Mouse (Mus musculus): ENCODE measurements around the gene Scn8a. TPM values are rescaled to one million over a fixed set of nuclear protein-coding genes. Genes with fewer than 3 reads are reported as not detected.
A peak's percentile ranks its signal among the peaks of the same experiment; 100 is the strongest.

Gene Scn8a
- polyA plus RNA-seq, 1 experiment from 2014 or later, result 8.1 TPM

DNA sequence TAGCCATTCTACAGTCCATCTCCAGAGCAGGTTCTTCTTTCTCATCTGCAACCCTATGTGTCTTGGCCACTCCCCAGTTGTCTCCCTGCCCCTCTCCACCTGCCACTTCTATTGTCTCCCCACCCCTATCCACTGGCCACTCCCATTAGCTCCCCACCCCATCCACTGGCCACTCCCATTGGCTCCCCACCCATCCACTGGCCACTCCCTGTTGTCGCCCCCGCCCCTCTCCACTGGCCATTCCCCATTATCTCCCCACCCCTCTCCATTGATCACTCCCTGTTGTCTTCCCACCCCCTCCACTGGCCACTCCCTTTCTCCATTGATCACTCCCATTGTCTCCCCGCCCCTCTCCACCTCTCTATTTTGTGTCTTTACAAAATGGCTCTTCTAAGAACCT lies 39.2 kb downstream of the Scn8a start:
- no peaks in the 10 kb centered on the region for H3K36me3 ChIP-seq (ENCODE audit: insufficient read depth, low read length)
- 70% methylated on average over 3 of the region's 3 CpGs for WGBS
- no peak overlapping the region for H3K4me3 ChIP-seq (ENCODE audit: low read length)
- no peak overlapping the region for H3K27ac ChIP-seq (ENCODE audit: low read length)
- ATAC-seq (ENCODE audit: low FRiP score, low TSS enrichment), result no peak
- no peak overlapping the region for H3K9ac ChIP-seq (replicated peaks; ENCODE audit: low read length)
- no peaks in the 10 kb centered on the region for H3K9me3 ChIP-seq (ENCODE audit: low read length)
- no peak overlapping the region for H3K4me2 ChIP-seq (replicated peaks; ENCODE audit: low read depth, low read length)
- H3K4me1 ChIP-seq (ENCODE audit: insufficient read depth, low read length), result no peaks in the 10 kb centered on the region
- H3K27me3 ChIP-seq (ENCODE audit: insufficient read depth, low read length), result no peaks in the 10 kb centered on the region

DNA sequence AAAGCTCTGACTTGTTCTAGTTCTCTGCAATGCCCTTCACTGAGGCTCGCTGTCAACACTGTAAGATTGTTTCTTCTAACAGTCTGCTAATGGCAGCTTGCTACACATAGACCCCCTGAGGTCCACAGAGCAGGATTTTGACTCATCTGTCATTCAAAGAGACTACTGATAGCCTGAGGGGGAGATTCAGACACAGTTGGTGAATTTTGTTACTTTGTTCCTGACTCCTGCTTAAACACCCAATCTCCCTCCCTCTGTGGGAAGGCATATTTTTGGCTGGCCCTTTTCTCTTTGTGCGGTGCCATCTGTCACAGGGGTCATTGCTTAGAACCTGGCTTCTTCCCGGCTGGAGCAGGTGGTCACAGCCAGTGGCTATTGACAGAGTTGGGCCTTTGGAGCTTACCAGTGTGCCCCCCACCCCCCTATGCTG lies 40.1 kb downstream of the Scn8a start:
- no peak for ATAC-seq (ENCODE audit: low FRiP score, low TSS enrichment)
- Histone ChIP-seq H3K27ac (ENCODE audit: low read length) (no peak overlapping the region), H3K4me2 (replicated peaks; ENCODE audit: low read depth, low read length) (no peak overlapping the region), H3K9me3 (ENCODE audit: low read length) (no peaks in the 10 kb centered on the region), H3K4me3 (ENCODE audit: low read length) (no peak overlapping the region), H3K4me1 (ENCODE audit: insufficient read depth, low read length) (peaks cover 2% of the 10 kb centered on the region; the same call in 1 of the 2 replicates), H3K36me3 (ENCODE audit: insufficient read depth, low read length) (no peaks in the 10 kb centered on the region), H3K27me3 (ENCODE audit: insufficient read depth, low read length) (no peaks in the 10 kb centered on the region), H3K9ac (replicated peaks; ENCODE audit: low read length) (no peak overlapping the region)
- 47% methylated on average over 3 of the region's 3 CpGs for WGBS

DNA sequence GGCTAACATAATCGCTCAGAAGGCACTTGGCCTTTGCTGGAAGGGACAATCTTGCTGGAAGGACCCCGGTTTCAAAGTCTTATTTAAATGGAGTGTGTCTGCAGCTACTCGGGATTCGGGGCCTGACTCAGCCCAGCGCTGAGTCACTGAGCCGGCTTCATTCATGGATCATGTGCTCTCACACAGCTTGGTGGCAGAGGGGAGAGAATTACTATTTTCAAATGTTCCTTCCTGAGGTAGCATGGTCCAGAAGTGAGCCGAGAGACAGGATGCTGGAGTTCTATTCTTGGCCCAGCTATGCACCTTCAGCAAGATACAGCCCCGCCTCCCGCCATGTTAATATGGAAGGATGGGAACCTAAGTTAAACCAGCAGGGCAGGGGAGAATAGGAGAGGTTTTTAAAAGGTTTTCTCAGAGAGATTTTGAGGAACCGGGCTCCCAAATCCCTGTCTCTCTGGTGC lies 40.8 kb downstream of the Scn8a start:
- H3K27ac ChIP-seq (ENCODE audit: low read length), result no peak overlapping the region
- ATAC-seq (ENCODE audit: low FRiP score, low TSS enrichment), result no peak
- no peaks in the 10 kb centered on the region for H3K9me3 ChIP-seq (ENCODE audit: low read length)
- no peaks in the 10 kb centered on the region for H3K36me3 ChIP-seq (ENCODE audit: insufficient read depth, low read length)
- H3K9ac ChIP-seq (replicated peaks; ENCODE audit: low read length), result no peak overlapping the region
- no peaks in the 10 kb centered on the region for H3K27me3 ChIP-seq (ENCODE audit: insufficient read depth, low read length)
- no peak overlapping the region for H3K4me3 ChIP-seq (ENCODE audit: low read length)
- peaks cover 6% of the 10 kb centered on the region; the same call in 1 of the 2 replicates for H3K4me1 ChIP-seq (ENCODE audit: insufficient read depth, low read length)
- WGBS, result 64% methylated on average over 10 of the region's 10 CpGs
- no peak overlapping the region for H3K4me2 ChIP-seq (replicated peaks; ENCODE audit: low read depth, low read length)

DNA sequence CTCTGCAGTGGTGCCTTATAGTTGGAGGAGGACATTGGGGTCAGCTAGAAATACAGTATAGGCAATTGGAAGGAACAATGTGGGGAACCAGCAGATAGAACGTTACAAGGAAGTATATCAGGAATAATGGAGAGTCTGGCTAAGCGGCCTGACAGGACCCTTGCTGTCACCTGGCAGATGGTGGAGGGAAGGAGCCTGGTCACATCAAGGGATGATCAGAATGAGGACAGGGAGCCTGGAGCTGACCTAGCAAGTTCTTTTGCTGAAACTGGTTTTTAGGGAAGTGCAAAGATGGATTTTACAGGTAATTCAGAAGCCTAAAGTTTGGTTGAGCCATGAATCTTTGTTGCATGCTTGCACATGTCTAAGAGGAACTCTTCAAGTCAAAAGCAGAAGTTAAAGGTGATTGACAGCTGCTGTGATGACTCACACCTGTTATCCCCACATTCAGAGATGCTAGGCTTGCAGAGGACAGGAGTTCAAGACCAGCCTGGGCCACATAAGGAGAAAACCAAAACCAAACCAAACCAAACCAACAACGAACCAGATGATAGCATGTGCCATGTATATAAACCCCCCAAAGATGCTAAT lies 43.1 kb downstream of the Scn8a start:
- Histone ChIP-seq H3K27me3 (ENCODE audit: insufficient read depth, low read length) (no peaks in the 10 kb centered on the region), H3K27ac (ENCODE audit: low read length) (no peak overlapping the region), H3K4me1 (ENCODE audit: insufficient read depth, low read length) (peaks cover 6% of the 10 kb centered on the region; the same call in 1 of the 2 replicates), H3K4me3 (ENCODE audit: low read length) (no peak overlapping the region), H3K9me3 (ENCODE audit: low read length) (no peaks in the 10 kb centered on the region), H3K36me3 (ENCODE audit: insufficient read depth, low read length) (no peaks in the 10 kb centered on the region), H3K4me2 (replicated peaks; ENCODE audit: low read depth, low read length) (no peak overlapping the region), H3K9ac (replicated peaks; ENCODE audit: low read length) (no peak overlapping the region)
- no peak for ATAC-seq (ENCODE audit: low FRiP score, low TSS enrichment)
- 84% methylated on average over 3 of the region's 3 CpGs for WGBS

DNA sequence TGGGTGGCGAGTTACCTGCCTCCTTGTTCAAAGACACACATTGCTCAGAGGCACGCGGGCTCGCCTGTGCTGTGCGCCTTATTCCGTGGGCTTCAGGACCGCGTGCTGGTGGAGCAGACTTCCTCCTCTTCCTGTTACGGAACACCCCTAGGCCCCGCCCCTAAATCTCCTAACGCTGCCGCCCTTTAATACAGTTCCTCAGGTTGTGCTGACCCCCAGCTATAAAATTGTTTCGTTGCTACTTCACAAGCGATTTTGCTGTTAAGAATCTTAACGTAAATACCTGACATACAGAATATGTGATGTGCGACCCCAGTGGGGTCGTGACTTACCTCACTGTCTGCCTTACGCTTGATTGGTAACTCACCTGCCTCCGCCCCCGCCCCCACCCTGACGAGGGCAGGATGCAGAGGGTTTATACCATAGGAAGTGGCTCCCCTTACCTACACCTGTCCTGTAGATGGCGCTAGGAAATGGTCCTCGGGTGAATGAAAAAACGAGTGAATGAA lies 45.1 kb downstream of the Scn8a start:
- H3K9ac ChIP-seq (replicated peaks; ENCODE audit: low read length), result peak overlapping the region; percentile 49; the same call in 1 of the 2 replicates
- WGBS, result 2% methylated on average over 24 of the region's 24 CpGs
- ATAC-seq (ENCODE audit: low FRiP score, low TSS enrichment), result peak; percentile 69

DNA sequence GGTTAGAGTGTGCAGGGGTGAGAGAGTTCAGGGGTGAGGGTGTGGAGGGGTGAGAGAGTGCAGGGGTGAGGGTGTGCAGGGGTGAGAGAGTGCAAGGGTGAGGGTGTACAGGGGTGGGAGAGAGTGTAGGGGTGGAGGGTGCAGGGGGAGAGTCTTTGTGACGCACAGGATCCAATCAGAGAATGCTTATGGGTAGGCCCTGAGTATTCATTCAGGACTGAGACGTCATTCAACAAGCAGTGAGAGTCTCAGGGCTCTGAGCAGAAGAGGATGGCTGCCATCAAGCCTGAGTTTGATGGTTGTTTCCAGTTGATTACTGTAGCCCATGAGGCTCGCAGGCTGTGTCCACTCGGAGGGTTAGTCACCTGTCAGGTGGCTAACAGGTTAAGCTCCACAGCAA lies 48.4 kb downstream of the Scn8a start:
- Histone ChIP-seq H3K9me3 (ENCODE audit: low read length) (no peaks in the 10 kb centered on the region), H3K9ac (replicated peaks; ENCODE audit: low read length) (no peak overlapping the region), H3K27me3 (ENCODE audit: insufficient read depth, low read length) (no peaks in the 10 kb centered on the region), H3K36me3 (ENCODE audit: insufficient read depth, low read length) (no peaks in the 10 kb centered on the region), H3K27ac (ENCODE audit: low read length) (no peak overlapping the region), H3K4me2 (replicated peaks; ENCODE audit: low read depth, low read length) (no peak overlapping the region), H3K4me3 (ENCODE audit: low read length) (no peak overlapping the region), H3K4me1 (ENCODE audit: insufficient read depth, low read length) (peaks cover 6% of the 10 kb centered on the region; the same call in 1 of the 2 replicates)
- ATAC-seq (ENCODE audit: low FRiP score, low TSS enrichment), result no peak
- WGBS, result 43% methylated on average over 4 of the region's 4 CpGs

More for the DNA sequence above, 45.1 kb downstream of the Scn8a start:
- H3K4me1 ChIP-seq (ENCODE audit: insufficient read depth, low read length), result peaks cover 6% of the 10 kb centered on the region; the same call in 1 of the 2 replicates
- no peaks in the 10 kb centered on the region for H3K9me3 ChIP-seq (ENCODE audit: low read length)
- H3K36me3 ChIP-seq (ENCODE audit: insufficient read depth, low read length), result no peaks in the 10 kb centered on the region
- no peaks in the 10 kb centered on the region for H3K27me3 ChIP-seq (ENCODE audit: insufficient read depth, low read length)
- H3K4me2 ChIP-seq (replicated peaks; ENCODE audit: low read depth, low read length), result peak overlapping the region; percentile 69
- H3K27ac ChIP-seq (ENCODE audit: low read length), result no peak overlapping the region
- peak overlapping the region; percentile 42 for H3K4me3 ChIP-seq (ENCODE audit: low read length)

DNA sequence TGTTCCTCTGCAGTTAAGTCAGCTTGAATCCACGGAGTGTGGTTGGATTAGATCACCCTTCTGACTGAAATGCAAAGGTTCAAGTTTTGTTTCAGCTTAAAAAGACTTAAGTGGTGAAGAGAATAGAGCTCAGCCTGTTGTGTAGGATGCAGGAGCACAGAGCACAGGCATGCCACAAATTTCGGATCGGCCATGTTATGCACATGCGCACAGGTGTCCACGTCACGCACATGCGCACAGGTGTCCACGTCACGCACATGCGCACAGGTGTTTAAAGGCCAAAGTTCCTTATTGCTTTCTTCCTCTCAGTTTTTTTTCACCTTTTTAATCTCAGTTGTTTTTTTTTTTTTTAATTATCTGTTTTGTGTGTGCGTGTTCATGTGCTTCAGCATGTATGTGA lies 52.6 kb downstream of the Scn8a start:
- Histone ChIP-seq H3K4me2 (replicated peaks; ENCODE audit: low read depth, low read length) (no peak overlapping the region), H3K4me1 (ENCODE audit: insufficient read depth, low read length) (peaks cover 8% of the 10 kb centered on the region; the same call in 1 of the 2 replicates), H3K9ac (replicated peaks; ENCODE audit: low read length) (no peak overlapping the region), H3K9me3 (ENCODE audit: low read length) (no peaks in the 10 kb centered on the region), H3K27me3 (ENCODE audit: insufficient read depth, low read length) (no peaks in the 10 kb centered on the region), H3K27ac (ENCODE audit: low read length) (no peak overlapping the region), H3K4me3 (ENCODE audit: low read length) (no peak overlapping the region), H3K36me3 (ENCODE audit: insufficient read depth, low read length) (no peaks in the 10 kb centered on the region)
- 86% methylated on average over 11 of the region's 11 CpGs for WGBS
- no peak for ATAC-seq (ENCODE audit: low FRiP score, low TSS enrichment)

DNA sequence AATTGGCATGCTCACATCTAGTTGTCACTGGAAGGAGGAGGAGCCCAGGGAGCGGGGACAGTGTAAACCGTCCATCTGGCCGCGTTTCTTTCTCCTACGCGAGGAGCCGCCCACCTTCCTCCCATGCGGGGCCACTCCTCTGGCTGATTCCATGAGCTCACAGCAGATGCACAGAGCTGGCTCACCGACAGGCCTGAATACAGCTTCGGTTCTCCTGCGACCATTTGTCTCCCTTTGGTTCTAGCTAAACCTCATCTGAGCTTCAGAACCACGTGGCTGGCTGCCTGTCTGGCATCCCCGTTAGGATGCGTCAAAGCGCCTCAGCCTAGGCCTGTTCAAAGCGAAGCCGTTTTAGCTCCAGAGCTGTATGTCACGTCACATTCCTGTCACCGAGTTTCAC lies 53.8 kb downstream of the Scn8a start:
- 9% methylated on average over 19 of the region's 19 CpGs for WGBS
- Histone ChIP-seq H3K9me3 (ENCODE audit: low read length) (no peaks in the 10 kb centered on the region), H3K4me2 (replicated peaks; ENCODE audit: low read depth, low read length) (peak overlapping the region; percentile 24), H3K36me3 (ENCODE audit: insufficient read depth, low read length) (no peaks in the 10 kb centered on the region), H3K27ac (ENCODE audit: low read length) (no peak overlapping the region), H3K4me3 (ENCODE audit: low read length) (0 out of 2 replicates have a peak overlapping the region, but pooled peaks have one; percentile 5), H3K4me1 (ENCODE audit: insufficient read depth, low read length) (peaks cover 8% of the 10 kb centered on the region; the same call in 1 of the 2 replicates), H3K27me3 (ENCODE audit: insufficient read depth, low read length) (no peaks in the 10 kb centered on the region), H3K9ac (replicated peaks; ENCODE audit: low read length) (no peak overlapping the region)
- ATAC-seq (ENCODE audit: low FRiP score, low TSS enrichment), result peak; percentile 51

DNA sequence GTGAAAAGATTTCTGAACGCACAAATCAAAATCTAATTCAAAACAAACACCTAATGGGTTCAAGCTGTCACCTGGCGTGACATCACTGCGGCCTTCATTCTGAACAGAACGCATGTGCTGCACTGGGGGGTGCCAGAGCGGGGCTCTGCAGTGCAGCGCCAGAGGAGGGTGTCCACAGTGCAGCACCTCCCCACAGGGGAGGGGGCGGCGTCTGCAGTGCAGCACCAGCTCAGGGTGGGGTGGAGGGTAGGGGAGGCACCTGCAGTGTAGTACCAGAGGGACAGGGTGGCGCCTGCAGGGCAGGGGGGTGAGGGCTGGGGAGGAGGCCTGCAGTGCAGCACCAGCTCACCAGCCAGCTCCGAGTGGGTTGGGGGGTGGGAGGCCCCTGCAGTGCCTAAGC lies 55.3 kb downstream of the Scn8a start:
- no peak overlapping the region for H3K9ac ChIP-seq (replicated peaks; ENCODE audit: low read length)
- no peaks in the 10 kb centered on the region for H3K36me3 ChIP-seq (ENCODE audit: insufficient read depth, low read length)
- ATAC-seq (ENCODE audit: low FRiP score, low TSS enrichment), result peak; percentile 51; the same call in 1 of the 2 replicates
- H3K4me3 ChIP-seq (ENCODE audit: low read length), result no peak overlapping the region
- H3K4me1 ChIP-seq (ENCODE audit: insufficient read depth, low read length), result peaks cover 8% of the 10 kb centered on the region; the same call in 1 of the 2 replicates
- WGBS, result 83% methylated on average over 10 of the region's 10 CpGs
- no peak overlapping the region for H3K27ac ChIP-seq (ENCODE audit: low read length)
- H3K4me2 ChIP-seq (replicated peaks; ENCODE audit: low read depth, low read length), result no peak overlapping the region
- H3K9me3 ChIP-seq (ENCODE audit: low read length), result no peaks in the 10 kb centered on the region
- no peaks in the 10 kb centered on the region for H3K27me3 ChIP-seq (ENCODE audit: insufficient read depth, low read length)

DNA sequence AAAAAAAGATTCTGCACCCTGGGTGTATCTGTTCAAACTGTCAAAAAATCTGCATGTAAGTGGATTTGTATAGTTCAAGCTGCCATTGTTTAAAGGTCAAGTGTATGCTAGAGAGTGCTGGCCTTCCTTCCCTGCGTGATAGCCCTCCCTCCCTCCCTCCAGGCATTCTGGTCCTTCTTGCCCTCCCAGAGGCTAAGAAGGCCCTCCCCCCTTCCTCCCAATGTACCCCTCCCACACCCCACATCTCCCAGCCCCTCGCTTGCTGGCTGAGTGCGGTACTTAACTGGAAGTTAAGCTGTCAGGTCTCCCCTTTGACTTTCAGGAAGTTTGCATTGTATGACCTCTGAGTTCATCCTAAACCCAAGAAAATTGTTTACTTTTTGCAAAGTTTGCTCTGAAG lies 60.8 kb downstream of the Scn8a start:
- no peak overlapping the region for H3K4me3 ChIP-seq (ENCODE audit: low read length)
- no peaks in the 10 kb centered on the region for H3K36me3 ChIP-seq (ENCODE audit: insufficient read depth, low read length)
- no peak overlapping the region for H3K9ac ChIP-seq (replicated peaks; ENCODE audit: low read length)
- no peak for ATAC-seq (ENCODE audit: low FRiP score, low TSS enrichment)
- no peaks in the 10 kb centered on the region; the same call in 1 of the 2 replicates for H3K4me1 ChIP-seq (ENCODE audit: insufficient read depth, low read length)
- H3K9me3 ChIP-seq (ENCODE audit: low read length), result no peaks in the 10 kb centered on the region
- H3K4me2 ChIP-seq (replicated peaks; ENCODE audit: low read depth, low read length), result no peak overlapping the region
- no peaks in the 10 kb centered on the region for H3K27me3 ChIP-seq (ENCODE audit: insufficient read depth, low read length)
- WGBS, result 24% methylated on average over 3 of the region's 3 CpGs
- H3K27ac ChIP-seq (ENCODE audit: low read length), result no peak overlapping the region
